Mouse (Mus musculus): ENCODE results near the gene Sh2d2a.
"Not testable (repeated sequence)": the region's sequence is repeated elsewhere in the genome, so short reads cannot be mapped to it uniquely, and the experiment has no call there.

The Sh2d2a gene

DNA sequence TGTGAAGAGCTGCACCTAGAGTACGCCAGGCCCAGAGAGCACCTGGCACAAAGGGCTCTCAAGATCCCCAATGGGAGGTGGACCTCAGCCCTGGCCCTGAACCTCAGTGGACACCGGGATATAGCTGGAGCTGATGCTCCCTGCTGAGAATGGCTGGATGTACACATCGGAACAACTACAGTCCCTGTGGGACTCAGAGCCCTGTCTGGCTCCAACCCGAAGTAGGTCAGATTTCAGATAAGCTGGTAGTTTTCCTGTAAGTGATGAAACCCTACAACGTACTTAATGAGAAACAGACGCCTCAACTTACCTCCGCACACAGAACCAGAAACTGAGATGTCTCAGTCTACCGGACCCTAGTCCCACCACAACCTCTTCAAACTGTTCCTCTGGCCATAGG, 11.1 kb downstream of the Sh2d2a start:
- no peak for DNase-seq

DNA sequence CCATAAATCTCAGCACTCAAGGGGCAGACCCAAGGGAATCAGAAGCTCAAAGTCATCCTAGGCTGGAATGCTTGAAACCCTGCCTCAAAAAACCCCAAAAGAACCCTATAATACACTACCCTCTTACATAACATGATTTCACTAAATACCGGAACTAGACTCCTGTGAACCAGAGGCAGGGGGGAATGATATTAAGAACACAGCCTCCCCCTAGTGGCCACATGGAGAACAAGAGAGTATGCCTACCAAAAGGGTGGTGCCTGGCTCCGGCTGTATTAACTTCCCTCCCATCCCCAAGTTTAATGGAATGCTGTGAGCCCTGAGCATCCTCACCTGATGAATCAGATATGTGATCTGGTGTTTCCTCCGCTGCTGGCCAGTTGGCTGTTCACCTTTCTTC, 13.3 kb downstream of the Sh2d2a start:
- peak; percentile 63 for DNase-seq

DNA sequence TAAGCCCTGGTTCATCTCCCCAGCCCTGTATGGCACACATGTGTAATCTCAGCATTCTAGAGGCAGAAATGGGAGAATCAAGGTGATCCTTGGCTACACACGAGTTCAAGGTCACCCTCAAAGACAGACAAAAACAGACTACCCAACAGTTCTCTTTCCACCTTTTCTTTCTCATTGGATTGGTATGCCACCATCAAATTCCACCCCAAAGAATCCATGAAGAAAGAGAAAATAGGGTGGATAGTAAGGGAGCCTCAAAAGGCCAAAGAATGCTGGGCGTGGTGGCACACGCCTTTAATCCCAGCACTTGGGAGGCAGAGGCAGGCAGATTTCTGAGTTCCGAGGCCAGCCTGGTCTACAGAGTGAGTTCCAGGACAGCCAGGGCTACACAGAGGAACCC, 17.6 kb downstream of the Sh2d2a start:
- DNase-seq, result not testable (repeated sequence)

DNA sequence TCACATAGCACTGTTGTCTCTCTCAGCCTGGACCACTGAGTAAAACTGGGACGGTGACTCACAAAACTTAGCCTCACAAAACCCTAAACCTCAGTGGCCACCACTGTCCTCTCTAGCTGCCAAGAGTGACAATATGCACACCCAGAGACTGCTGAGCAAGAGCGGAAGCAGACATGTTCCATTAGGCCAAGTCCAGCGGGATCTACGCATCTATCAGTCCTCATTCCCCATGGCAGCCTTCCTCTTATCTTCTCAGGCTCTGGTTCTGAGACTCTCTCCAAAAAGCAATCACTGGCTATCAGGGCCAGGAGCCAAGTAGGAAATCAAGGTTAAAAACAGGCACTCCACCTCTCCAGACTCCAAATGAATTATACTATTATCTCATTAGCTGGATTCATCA, 31.2 kb downstream of the Sh2d2a start:
- no peak for DNase-seq

DNA sequence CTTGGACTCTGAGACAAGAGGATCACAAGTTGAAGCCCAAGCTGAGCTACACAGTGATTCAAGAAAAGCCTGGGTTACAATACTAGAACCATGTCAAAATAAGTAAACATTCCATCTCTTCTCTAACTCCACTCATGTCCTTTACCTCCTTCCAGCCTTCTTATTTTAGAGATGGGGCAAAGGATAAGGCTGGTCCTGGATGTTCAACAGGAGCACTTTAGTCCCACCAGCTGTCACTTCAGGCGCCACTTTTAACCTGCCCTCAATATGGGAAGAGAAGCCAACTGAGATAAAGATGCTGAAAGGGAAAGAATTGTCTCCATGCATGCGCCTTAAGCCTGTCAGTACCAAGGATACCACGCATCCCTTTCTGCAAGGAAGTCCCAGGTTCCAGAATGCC, 37.7 kb downstream of the Sh2d2a start:
- no peak for DNase-seq

DNA sequence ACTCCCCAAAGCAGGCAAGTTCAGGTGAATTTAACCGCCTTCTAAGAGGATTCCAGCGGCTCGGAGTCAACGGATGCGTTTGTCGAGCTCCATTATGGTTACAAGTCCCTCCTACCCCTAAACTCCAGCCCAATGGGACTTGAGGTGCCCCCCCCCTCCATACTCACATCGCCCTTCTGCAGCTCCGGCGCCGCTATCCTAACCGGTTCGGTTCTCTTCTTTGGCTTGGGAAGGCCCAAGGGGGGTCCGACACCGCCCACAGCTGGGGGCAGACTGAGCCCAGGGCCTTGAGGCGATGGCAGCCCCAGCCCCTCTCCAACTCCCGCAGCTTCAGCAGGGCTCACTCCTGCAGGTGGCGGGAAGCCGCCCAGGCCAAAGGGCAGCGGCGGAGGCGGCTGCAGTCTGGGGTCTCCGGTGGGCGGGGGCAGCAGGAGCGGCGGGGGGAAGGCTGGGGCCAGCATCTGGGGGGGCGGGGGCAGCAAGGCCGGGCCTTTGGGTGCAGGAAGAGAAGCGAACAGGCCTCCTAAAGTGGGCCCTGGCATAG, 38.2 kb downstream of the Sh2d2a start:
- DNase-seq, result peak; percentile 37

DNA sequence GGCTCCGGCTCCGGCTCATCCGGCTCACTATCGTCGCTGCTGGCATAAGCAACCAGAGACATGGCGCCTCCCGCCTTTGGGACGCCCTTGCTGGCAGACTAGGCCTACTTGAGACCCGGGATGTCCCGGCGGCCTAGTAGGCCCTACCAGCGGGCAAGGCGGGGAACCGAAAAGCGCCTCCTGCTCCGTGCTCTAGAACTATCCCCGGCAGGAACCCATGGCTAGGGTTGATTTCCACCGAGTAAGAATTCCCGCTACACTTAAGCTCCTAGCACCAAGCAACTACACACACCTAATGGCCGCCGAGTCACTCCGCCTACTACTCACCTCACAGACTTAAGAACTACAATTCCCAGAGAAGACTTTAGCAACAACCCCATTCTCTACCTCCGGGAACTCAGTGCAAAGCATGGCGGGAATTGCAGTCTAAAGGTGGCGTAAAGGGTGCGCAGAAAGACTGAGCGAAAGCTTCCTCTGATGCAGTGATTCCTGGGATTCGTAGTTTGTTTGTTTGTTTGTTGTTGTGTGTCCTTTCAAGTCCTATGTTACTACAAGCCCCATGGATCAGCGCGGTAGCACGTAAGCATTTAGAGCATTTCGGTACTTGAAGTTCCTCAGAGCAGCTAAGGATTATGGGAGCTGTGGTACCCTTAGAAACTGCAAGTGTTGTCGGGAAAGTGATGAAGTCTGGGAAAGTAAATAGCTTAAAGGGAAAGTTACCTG, 38.9 kb downstream of the Sh2d2a start, which contains the start of gene Prcc:
TSS of gene Prcc (minus strand) at position 328 of the 723 bp plus-strand sequence.
- peak; percentile 92 for DNase-seq

DNA sequence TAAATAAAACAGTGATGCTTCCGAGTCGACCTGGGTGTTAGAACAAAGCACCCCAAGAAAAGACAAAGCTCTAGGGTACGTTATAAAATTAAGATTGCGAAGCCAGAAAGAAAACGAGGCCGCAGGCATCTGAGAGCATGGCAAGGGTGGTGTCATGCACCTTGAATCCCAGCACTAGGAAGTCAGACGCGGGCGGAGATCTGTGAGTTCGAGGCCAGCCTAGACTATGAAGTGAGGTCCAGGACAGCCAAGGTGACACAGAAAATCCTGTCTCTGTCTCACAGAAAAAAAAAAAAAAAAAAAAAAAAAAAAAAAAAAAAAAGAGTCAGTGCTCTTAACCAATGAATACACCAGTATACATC, 39.4 kb downstream of the Sh2d2a start:
- no peak for DNase-seq

DNA sequence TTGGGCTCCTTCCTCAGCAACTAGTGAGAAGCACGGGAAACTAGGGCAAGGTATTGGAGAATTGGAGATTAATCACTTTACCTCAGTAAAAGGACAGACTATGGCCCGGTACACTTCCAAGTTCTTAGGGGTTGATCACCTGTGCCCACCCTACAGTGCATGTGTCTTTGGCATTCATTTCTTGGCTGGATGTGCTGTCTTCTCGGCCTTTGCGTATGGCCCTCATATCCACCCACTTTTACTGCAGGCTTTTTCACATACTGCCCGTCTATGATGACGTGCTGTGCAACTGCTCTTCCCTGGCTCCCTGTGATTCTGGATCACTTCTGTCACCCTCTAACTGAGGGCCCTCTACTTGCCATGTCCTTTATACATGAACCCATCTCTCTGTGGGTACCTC, 39.9 kb downstream of the Sh2d2a start:
- DNase-seq, result no peak

DNA sequence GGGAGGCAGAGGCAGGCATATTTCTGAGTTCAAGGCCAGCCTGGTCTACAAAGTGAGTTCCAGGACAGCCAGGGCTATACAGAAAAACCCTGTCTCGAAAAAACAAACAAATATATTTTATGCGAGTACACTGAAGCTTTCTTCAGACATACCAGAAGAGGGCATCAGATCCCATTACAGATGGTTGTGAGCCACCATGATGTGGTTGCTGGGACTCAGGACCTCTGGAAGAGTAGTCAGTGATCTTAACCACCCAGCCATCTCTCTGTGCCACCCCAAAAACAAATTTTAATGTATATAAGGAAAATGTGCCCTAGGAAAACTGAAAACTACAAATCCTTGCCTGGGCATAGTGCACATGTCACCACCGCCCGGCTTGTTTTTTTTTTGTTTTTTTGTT, 40.8 kb downstream of the Sh2d2a start:
- not testable (repeated sequence) for DNase-seq

DNA sequence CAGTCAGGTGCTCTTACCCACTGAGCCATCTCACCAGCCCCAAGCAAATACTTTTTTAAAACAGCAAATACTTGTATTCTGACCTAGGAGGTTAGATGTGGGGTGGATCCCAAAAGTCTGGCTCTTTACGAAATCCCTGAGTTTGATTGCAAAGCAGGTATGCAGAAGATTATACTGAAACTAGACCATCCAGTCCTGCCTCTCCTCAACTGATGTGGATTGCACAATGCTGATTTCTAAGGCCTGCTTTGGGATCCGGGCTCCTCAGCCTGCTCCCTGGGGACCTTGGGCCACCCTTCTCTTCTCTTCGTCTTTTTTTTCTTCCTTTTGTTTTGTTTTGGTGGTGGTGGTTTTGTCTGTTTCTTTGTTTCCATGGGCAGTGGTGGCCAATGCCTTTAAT, 44.9 kb downstream of the Sh2d2a start:
- DNase-seq, result no peak

DNA sequence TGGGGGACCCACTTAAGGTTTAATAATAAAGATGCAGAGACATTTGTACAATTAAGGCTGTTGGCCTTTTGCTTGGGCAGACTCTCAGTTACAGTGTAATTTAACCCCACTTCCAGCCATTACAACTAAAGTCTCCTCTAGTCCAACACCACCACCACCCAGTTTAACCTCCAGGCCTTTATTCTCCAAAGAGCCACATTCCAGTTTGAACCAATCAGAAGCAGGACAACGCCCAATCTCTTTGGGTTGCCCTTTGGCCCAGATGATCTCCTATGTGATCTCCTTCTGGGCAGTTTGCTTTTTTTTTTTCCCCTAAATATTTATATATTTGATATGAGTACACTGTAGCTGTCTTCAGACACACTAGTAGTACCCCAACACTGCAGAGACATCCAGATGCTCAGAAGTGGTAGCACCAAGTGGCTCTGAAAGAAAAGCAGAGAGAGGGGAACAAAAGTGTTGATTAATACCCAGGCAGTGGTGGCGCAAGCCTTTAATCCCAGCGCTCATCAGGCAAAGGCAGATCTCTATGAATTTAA, 46.9 kb downstream of the Sh2d2a start:
- DNase-seq, result no peak

DNA sequence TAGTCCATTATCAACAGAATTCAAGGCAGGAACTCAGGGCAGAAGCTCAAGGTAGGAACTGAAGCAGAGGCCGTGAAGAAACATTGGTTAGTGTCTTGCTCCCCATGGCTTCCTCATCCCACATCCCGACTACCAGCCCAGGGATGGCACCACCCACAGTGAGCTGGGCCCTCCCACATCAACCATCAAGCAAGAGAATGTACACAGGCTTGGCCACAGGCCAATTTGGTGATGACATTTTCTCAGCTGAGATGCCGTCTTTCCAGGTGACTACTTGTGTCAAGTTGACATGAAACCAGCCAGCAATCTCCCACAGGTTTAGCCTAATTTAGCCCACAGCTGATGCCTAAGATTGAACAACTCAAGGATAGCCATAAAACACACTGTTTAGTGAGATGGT, 52.7 kb downstream of the Sh2d2a start:
- no peak for DNase-seq

DNA sequence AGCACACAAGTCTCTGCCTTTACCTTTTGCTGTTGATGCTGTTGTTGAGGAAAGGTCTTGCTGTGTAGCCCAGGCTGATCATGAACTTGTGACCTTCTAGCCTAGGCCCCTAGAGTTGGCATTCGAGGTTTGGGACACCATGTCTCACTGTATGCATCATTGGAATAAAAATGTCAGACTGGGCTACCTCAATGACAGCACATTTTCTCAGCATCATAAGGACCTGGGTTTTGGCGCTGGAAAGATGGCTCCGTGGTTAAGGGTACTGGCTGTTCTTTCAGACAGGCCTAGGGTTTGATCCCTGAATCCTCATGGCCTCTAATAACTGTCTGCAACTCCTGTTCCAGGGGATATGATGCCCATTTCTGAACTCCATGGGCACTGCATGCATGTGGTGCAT, 53.2 kb downstream of the Sh2d2a start:
- no peak for DNase-seq

DNA sequence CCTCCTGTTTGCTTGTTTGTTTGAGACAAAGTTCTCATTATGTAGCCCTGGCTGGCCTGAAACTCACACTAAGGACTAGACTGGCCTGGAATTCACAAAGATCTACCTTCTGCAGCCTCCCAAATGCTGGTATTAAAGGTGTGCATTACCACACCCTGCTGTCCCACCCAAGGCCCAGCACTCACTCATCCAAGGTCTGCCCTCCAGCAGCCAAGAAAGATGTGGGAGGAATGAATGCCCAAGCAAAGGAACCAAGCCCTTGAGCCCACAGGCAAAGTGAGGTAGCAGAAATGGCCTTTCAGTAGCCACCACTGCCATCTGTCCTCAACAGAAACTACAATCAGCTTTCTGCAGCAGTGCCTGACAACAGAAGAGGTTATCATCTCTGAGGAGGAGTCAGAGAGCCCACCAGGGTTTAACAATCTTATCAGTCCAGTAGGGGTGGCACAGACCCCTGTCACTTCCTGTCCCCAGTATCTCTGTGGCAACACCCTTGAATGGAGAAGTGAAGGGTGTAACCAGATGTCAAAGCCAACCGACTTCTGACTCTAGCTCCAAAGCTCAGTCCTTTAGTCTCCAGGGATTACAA, 54.6 kb downstream of the Sh2d2a start:
- no peak for DNase-seq

DNA sequence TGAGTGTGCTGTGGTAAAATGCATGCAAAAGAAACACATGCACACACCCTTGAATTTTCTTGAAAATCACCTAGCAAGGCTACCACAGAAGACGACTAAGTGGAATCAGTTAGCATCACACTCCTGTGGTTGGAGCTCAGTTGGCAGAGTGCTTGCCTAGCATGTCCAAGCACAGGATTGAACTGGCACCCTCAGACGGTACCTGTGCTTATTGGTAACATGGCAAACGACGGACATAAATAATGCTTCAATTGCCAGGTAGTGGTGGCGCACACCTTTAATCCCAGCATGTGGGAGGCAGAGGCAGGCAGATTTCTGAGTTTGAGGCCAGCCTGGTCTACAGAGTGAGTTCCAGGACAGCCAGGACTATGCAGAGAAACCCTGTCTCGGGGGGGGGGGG, 55.4 kb downstream of the Sh2d2a start:
- DNase-seq, result not testable (repeated sequence)

DNA sequence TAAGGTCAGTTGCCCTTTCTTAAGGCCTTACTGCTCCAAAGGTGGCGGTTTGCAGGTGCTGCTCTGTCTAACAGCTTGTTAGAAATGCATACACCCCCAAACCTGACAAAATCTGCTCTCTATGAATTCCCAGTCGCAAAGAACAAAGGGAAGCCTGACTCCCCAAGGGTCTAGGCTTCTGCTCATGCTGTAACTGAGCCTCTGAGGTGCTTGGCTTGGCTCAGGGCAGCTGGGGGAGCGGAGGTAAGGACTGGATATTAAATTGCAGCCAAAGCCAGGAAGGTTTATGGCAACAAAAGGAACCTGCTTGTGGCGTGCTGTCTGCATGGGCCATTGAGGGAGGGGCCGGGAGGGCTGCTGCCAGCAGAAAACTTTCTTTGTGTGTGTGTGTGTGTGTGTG, 57.3 kb downstream of the Sh2d2a start:
- DNase-seq, result no peak
